Mouse (Mus musculus) hindbrain, embryonic 16.5 days (tissue): ENCODE measurements around the gene Calml3. TPM values are rescaled to one million over a fixed set of nuclear protein-coding genes. Genes with fewer than 3 reads are reported as not detected.

Experiments
- ATAC-seq: fragments of 200-750 bp; cut with Nextera tagmentation; 2 replicates; pipeline ENCODE4 v1.8.0; 2017; ENCODE audit warnings: moderate TSS enrichment, moderate library complexity
- H3K27ac ChIP-seq: fragments of 300-500 bp; sonication (generic); 2 replicates; pipeline ENCODE4 v1.5.1; 2014; ENCODE audit warnings: low read depth, mild to moderate bottlenecking, control low read depth, low read length, moderate library complexity
- H3K27me3 ChIP-seq: fragments of 300-500 bp; sonication (generic); replicated peaks from 2 replicates; pipeline ENCODE4 v1.6.1; 2014; ENCODE audit warnings: low read length; ENCODE audit not compliant: control insufficient read depth, insufficient read depth
- H3K36me3 ChIP-seq: fragments of 300-500 bp; sonication (generic); 2 replicates; pipeline ENCODE4 v1.6.1; 2014; ENCODE audit warnings: mild to moderate bottlenecking, low read length, moderate library complexity, mixed read lengths; ENCODE audit not compliant: control insufficient read depth, insufficient read depth
- H3K4me1 ChIP-seq: fragments of 300-500 bp; sonication (generic); 2 replicates; pipeline ENCODE4 v1.6.1; 2014; ENCODE audit warnings: low read depth, low read length; ENCODE audit not compliant: control insufficient read depth, insufficient read depth
- H3K4me2 ChIP-seq: fragments of 300-500 bp; sonication (generic); 2 replicates; pipeline ENCODE4 v1.6.1; 2014; ENCODE audit warnings: mild to moderate bottlenecking, low read length, control low read depth, moderate library complexity
- H3K4me3 ChIP-seq: fragments of 300-500 bp; sonication (generic); 2 replicates; pipeline ENCODE4 v1.5.1; 2014; ENCODE audit warnings: mild to moderate bottlenecking, low read length, control low read depth, moderate library complexity
- H3K9ac ChIP-seq: fragments of 300-500 bp; sonication (generic); 2 replicates; pipeline ENCODE4 v1.6.1; 2014; ENCODE audit warnings: low read depth, mild to moderate bottlenecking, control low read depth, low read length, moderate library complexity
- H3K9me3 ChIP-seq: fragments of 300-500 bp; sonication (generic); 2 replicates; pipeline ENCODE4 v1.6.1; 2014; ENCODE audit warnings: mild to moderate bottlenecking, low read length, moderate library complexity; ENCODE audit not compliant: control insufficient read depth
- WGBS: fragments of 180-500 bp; shearing (Covaris S2); extraction: QIAGEN DNeasy Blood & Tissue Kit; methylation state at CpG from one replicate; pipeline ENCODE4 v1.1.7; 2014; 5-methylcytosine and 5-hydroxymethylcytosine counted together
- polyA plus RNA-seq: library from polyadenylated mRNA; unstranded; fragments of >200 nt; fragmentation: Nextera tagmentation; extraction: Ambion mirVana; gene quantifications from 2 replicates; pipeline ENCODE4 v1.2.1, GENCODE M21; 2015

Calml3 gene
- polyA plus RNA-seq, 1 experiment from 2014 or later, result not detected

GRCm38 (mm10) chr13:3788588-3788987 is 15.5 kb downstream of the Calml3 start:
- no peak for ATAC-seq
- H3K9me3 ChIP-seq, result no peaks in the 10 kb centered on the region
- no peak overlapping the region for H3K4me2 ChIP-seq
- WGBS, result 95% methylated on average over 2 of the region's 2 CpGs
- H3K4me3 ChIP-seq, result no peak overlapping the region
- no peaks in the 10 kb centered on the region for H3K27me3 ChIP-seq
- no peak overlapping the region for H3K9ac ChIP-seq
- H3K27ac ChIP-seq, result no peak overlapping the region
- H3K4me1 ChIP-seq, result no peaks in the 10 kb centered on the region
- H3K36me3 ChIP-seq, result no peaks in the 10 kb centered on the region

GRCm38 (mm10) chr13:3787644-3788043 is 16.5 kb downstream of the Calml3 start:
- Histone ChIP-seq H3K9ac (no peak overlapping the region), H3K4me1 (no peaks in the 10 kb centered on the region), H3K27ac (no peak overlapping the region), H3K36me3 (no peaks in the 10 kb centered on the region), H3K4me2 (no peak overlapping the region), H3K9me3 (no peaks in the 10 kb centered on the region), H3K27me3 (no peaks in the 10 kb centered on the region), H3K4me3 (no peak overlapping the region)
- ATAC-seq, result no peak
- WGBS, result 90% methylated on average over 3 of the region's 3 CpGs

GRCm38 (mm10) chr13:3787102-3787501 is 17.0 kb downstream of the Calml3 start:
- no peaks in the 10 kb centered on the region for H3K27me3 ChIP-seq
- no peaks in the 10 kb centered on the region for H3K36me3 ChIP-seq
- ATAC-seq, result no peak
- H3K4me2 ChIP-seq, result no peak overlapping the region
- no peaks in the 10 kb centered on the region for H3K9me3 ChIP-seq
- no peak overlapping the region for H3K27ac ChIP-seq
- H3K9ac ChIP-seq, result no peak overlapping the region
- 65% methylated on average over 4 of the region's 4 CpGs for WGBS
- no peak overlapping the region for H3K4me3 ChIP-seq
- H3K4me1 ChIP-seq, result no peaks in the 10 kb centered on the region

- no peak overlapping the region for H3K9ac ChIP-seq
- no peaks in the 10 kb centered on the region for H3K36me3 ChIP-seq
- H3K27me3 ChIP-seq, result no peaks in the 10 kb centered on the region
- H3K4me1 ChIP-seq, result no peaks in the 10 kb centered on the region
- H3K4me3 ChIP-seq, result no peak overlapping the region
- H3K9me3 ChIP-seq, result no peaks in the 10 kb centered on the region
- WGBS, result 81% methylated on average over 2 of the region's 2 CpGs
- no peak overlapping the region for H3K27ac ChIP-seq
- no peak overlapping the region for H3K4me2 ChIP-seq
- ATAC-seq, result no peak
Observed at GRCm38 (mm10) chr13:3783621-3784020, 20.5 kb downstream of the Calml3 start.

GRCm38 (mm10) chr13:3782499-3782898 is 21.6 kb downstream of the Calml3 start:
- Histone ChIP-seq H3K27ac (no peak overlapping the region), H3K4me3 (no peak overlapping the region), H3K27me3 (no peaks in the 10 kb centered on the region), H3K9ac (no peak overlapping the region), H3K4me2 (no peak overlapping the region), H3K4me1 (no peaks in the 10 kb centered on the region), H3K36me3 (no peaks in the 10 kb centered on the region), H3K9me3 (no peaks in the 10 kb centered on the region)
- 4% methylated on average over 2 of the region's 2 CpGs for WGBS
- peak; percentile 75 for ATAC-seq

- Histone ChIP-seq H3K27me3 (no peaks in the 10 kb centered on the region), H3K4me1 (no peaks in the 10 kb centered on the region), H3K9ac (no peak overlapping the region), H3K4me3 (no peak overlapping the region), H3K27ac (no peak overlapping the region), H3K36me3 (no peaks in the 10 kb centered on the region), H3K9me3 (no peaks in the 10 kb centered on the region), H3K4me2 (no peak overlapping the region)
- no peak for ATAC-seq
- 85% methylated on average over 8 of the region's 8 CpGs for WGBS
Observed at GRCm38 (mm10) chr13:3779575-3780226, 24.4 kb downstream of the Calml3 start.

GRCm38 (mm10) chr13:3778591-3779364 is 25.3 kb downstream of the Calml3 start:
- H3K36me3 ChIP-seq, result no peaks in the 10 kb centered on the region
- no peak overlapping the region for H3K27ac ChIP-seq
- H3K9ac ChIP-seq, result no peak overlapping the region
- no peak for ATAC-seq
- no peak overlapping the region for H3K4me3 ChIP-seq
- 88% methylated on average over 4 of the region's 4 CpGs for WGBS
- H3K27me3 ChIP-seq, result no peaks in the 10 kb centered on the region
- H3K4me2 ChIP-seq, result no peak overlapping the region
- no peaks in the 10 kb centered on the region for H3K4me1 ChIP-seq
- H3K9me3 ChIP-seq, result no peaks in the 10 kb centered on the region

GRCm38 (mm10) chr13:3777216-3777912 is 26.8 kb downstream of the Calml3 start:
- Histone ChIP-seq H3K27ac (no peak overlapping the region), H3K9me3 (no peaks in the 10 kb centered on the region), H3K9ac (no peak overlapping the region), H3K4me1 (no peaks in the 10 kb centered on the region), H3K36me3 (no peaks in the 10 kb centered on the region), H3K4me2 (no peak overlapping the region), H3K4me3 (no peak overlapping the region), H3K27me3 (no peaks in the 10 kb centered on the region)
- ATAC-seq, result no peak
- 85% methylated on average over 5 of the region's 5 CpGs for WGBS

- no peaks in the 10 kb centered on the region for H3K36me3 ChIP-seq
- no peaks in the 10 kb centered on the region for H3K27me3 ChIP-seq
- no peak overlapping the region for H3K9ac ChIP-seq
- H3K27ac ChIP-seq, result no peak overlapping the region
- WGBS, result 81% methylated on average over 4 of the region's 4 CpGs
- no peak overlapping the region for H3K4me2 ChIP-seq
- H3K4me3 ChIP-seq, result no peak overlapping the region
- peak; percentile 64; the same call in 1 of the 2 replicates for ATAC-seq
- H3K4me1 ChIP-seq, result no peaks in the 10 kb centered on the region
- no peaks in the 10 kb centered on the region for H3K9me3 ChIP-seq
Observed at GRCm38 (mm10) chr13:3776446-3776845, 27.7 kb downstream of the Calml3 start.
